Mouse (Mus musculus) liver, postnatal 0 days (tissue): ENCODE data around the gene Kalrn.

ENCODE experiments used
- CTCF ChIP-seq: sonication (generic); IDR thresholded peaks from 2 replicates; pipeline ENCODE4 v1.5.1; 2016; ENCODE audit warnings: antibody characterized with exemption, low read depth
- EP300 ChIP-seq: IDR thresholded peaks from 2 replicates; pipeline ENCODE4 v1.6.1; 2016; ENCODE audit warnings: antibody characterized with exemption, low read depth, mild to moderate bottlenecking

DNA sequence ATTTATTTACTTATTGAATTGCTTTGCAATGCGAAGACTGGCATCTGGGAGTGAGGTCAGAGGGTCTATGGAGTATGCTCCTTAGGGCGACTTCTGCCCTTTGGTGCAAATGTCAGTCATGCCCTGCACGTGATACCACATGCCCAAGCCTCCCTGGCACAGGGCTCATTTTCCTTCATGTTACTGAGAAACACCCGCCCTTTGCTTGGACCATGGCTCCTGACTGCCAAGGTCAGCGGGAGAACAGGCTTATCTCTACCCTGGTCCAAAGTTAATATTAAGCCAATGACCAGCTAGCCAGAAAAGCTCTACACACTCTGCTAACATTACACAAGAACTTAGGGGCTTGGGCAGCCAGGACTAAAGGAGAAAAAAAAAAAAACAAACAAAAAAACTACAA is 543.5 kb downstream of the Kalrn start:
- TF ChIP-seq CTCF = no peak
- TF ChIP-seq EP300 = no peak
